Mouse (Mus musculus) cerebellum, adult 9-10 months (tissue): ENCODE data around the gene Map3k14.
"Not testable (repeated sequence)": the region's sequence is repeated elsewhere in the genome, so short reads cannot be mapped to it uniquely, and the experiment has no call there.

Source experiments
- DNase-seq: peaks from one replicate; pipeline ENCODE4 v3.0.0; 2022

The Map3k14 gene

DNA sequence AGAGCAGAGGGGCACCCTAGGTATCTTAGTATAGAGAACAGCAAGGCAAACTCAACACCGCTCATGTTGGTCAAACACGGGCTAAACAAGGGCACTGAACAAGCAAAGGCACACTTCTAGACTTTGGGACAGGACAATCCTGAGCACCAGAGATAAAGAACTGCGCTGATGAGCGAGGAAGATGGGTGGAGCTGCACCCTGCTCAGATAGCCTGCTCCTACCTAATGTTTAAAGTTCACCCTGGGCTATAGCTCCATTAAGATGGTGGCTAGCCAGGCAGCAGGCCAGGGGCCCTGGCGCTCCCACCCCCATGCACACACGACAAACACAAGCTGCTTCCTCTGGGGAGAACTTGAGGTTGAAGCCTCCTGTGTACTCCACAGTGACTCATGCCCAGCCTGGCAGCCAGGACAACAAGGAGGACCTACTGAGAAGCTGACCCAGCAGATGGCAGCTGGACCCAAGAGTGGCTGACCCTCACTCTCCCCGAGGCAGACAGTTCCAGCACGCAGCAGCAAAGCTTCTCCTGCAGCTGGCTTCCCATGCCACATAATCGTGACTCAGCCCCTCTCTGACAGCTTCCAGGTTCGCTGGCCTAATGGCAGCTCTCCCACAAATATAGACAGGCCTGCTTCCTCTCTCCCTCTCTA is 21.1 kb downstream of the Map3k14 start:
- DNase-seq: peak; percentile 59

GRCm38 (mm10) chr11:103244856-103245255 is 22.4 kb downstream of the Map3k14 start:
- DNase-seq: peak; percentile 70

GRCm38 (mm10) chr11:103240740-103241139 is 26.5 kb downstream of the Map3k14 start:
- DNase-seq: no peak

- no peak for DNase-seq
These were observed 29.5 kb downstream of the Map3k14 start for GRCm38 (mm10) chr11:103237757-103238156.

- no peak for DNase-seq
These were observed 30.4 kb downstream of the Map3k14 start for GRCm38 (mm10) chr11:103236903-103237302.

GRCm38 (mm10) chr11:103236431-103236830 is 30.8 kb downstream of the Map3k14 start:
- DNase-seq: no peak

DNA sequence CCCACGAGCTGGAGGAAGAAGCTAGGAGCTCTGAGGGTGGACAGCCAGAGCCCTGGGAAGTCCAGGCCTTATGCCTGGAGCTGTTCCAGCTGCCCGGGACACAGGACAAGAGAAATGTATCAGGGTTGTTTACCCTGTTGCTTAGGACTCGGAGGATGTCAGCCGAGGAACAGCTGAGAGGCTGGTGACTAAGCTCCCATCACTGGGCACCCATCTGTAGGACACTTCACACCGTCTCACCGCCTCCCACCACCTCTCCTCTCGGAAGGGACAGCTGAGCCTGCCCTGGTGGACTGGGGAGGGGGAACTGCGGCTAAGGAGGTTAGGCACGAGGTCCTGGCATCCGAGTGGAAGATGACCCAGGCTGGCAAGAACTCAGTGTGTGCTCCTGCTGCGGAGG is 31.6 kb downstream of the Map3k14 start:
- no peak for DNase-seq

GRCm38 (mm10) chr11:103234447-103234846 is 32.8 kb downstream of the Map3k14 start:
- DNase-seq: no peak

DNA sequence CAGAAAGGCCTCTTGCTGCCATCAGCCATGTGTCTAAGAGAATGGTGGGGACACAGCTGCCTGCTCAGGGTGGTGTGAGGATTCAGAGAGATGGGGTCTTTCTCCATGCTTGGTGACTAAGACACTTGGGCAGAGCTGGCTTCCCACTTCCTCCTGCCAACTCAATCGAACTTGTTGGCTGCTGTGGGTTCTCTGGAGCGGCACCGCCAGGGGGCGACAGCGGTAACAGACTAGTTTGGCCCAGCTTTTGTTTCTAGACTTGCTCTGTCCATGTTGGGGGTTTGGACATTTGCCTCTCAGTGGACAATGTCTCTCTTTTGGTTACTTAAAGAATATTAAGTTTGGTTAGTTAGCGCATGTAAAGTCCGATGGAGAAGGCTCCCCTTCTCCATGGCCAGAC is 34.3 kb downstream of the Map3k14 start:
- DNase-seq: peak; percentile 83

DNA sequence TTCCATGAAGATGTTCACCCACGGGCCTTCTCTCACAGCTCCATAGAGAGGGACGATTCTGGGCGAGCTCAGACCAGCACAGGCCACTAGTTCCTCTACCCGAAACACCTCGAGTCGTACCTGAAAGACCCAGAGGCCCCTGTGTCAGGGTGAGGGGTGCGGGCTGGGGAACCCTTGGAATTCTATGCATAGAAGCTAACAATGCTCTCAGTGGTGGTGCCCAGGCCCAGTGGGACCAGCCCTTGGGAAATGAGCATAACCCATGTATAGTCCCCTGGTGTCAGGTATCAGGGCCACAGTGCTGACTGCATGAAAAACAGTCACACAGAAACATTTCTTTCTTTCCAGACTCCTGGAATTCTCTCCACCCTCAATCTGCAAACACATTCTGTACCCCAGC is 35.9 kb downstream of the Map3k14 start:
- no peak for DNase-seq

DNA sequence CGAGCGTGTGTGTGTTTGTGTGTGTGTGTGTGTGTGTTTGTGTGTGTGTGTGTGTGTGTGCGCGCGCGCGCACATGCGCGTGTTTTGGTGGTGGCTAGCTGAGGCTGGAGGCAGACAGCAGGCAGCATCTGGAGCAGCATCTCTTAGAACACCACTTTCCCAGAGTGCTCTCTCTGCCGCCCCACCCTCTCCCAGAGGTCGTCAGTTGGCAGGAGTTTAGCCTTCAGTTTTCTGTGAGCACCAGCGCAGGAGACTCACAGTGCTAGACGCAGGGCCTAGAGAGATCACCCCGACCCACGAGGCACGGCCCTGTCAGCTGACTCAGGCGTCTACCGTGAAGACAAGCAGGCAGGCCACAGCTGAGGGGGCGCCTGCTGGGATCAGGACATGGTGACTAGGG is 36.6 kb downstream of the Map3k14 start:
- no peak for DNase-seq

- no peak for DNase-seq
These were observed 37.7 kb downstream of the Map3k14 start for GRCm38 (mm10) chr11:103229608-103230007.

GRCm38 (mm10) chr11:103223951-103224456 is 43.3 kb downstream of the Map3k14 start:
- no peak for DNase-seq

DNA sequence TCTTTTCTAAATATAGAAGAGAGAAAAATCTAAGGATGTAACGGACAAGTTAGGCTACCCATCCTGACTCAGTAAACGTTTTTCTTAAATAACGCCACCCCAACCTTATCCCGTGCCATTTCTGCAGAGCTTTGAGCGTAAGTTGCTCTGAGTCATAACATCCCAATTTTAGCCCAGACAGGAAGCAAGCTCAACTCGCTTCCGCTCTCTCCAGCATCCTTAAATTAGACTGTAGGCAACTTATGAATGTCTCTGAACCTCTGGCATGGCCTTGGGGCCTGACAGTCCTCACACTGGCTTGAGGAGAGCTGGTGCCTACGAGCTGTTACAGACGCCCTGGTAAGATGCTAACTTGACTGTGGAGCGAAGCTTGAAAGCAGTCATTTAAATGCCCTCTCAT is 43.8 kb downstream of the Map3k14 start:
- DNase-seq: no peak

GRCm38 (mm10) chr11:103222718-103223117 is 44.6 kb downstream of the Map3k14 start:
- DNase-seq: not testable (repeated sequence)

DNA sequence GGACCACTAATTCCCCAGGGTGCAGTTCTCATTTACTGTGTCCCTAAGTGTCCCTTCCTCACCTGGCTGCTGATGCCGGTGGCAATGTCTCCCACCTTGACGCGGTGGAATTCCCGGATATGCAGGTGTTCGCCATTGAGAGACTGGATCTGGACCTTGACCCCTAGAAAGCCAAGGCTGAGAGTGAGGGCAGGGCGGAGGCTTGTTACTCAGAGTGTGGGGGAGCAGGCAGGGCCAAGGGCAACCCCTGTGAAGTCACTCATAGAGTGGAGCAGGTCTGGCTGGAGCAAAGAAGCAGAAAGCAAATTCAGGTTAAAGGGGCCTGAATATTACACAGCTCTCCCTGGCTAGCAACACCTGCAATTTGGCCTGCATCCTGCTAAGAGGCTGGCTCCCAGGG is 45.8 kb downstream of the Map3k14 start:
- DNase-seq: no peak

- DNase-seq: peak; percentile 38
These were observed 47.3 kb downstream of the Map3k14 start for GRCm38 (mm10) chr11:103219995-103220394.

DNA sequence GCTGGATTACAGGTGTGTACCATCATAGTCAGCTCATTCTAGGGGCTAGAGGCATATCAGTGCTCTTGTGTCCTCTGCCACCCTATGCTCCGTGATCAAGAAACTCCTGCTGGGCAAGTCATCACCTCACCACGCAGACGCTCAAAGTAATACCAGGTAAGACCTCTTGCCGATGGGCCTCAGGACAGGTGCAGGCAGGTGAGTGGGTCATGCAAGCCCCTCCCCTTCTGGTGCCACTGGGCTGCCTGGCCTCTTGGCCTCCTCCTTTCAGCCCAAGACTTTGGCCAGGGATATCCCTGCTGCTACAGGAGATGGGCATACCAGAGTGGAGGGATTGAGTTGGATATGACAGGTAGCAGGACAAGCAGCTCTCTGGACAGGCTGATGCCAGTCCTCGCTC is 48.0 kb downstream of the Map3k14 start:
- DNase-seq: peak; percentile 48

GRCm38 (mm10) chr11:103218517-103218901 is 48.8 kb downstream of the Map3k14 start:
- no peak for DNase-seq

GRCm38 (mm10) chr11:103217790-103218516 is 49.3 kb downstream of the Map3k14 start, which contains the start of gene Spata32:
Gene Spata32 (minus strand): TSS chr11:103218432.
- DNase-seq: peak; percentile 86

- DNase-seq: no peak
These were observed 51.9 kb downstream of the Map3k14 start for GRCm38 (mm10) chr11:103215355-103215754.

DNA sequence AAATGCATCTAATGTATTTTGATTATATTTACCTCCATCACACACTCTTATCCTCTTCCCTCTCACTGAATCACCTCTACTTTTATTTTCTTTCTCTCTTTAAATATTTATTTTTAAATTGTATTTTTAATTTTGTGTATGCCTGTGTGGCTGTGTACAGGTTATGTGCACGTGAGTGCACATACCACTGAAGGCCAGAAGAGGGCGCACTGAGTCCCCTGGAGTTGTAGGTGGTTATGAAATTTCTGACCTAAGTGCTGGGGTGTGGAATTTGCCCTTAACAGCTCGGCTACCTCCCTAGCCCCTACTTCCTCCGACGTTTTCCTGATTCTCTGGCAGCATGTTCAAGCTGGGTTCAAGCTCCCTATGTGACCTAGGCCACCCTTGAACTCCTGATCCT is 53.6 kb downstream of the Map3k14 start:
- DNase-seq: no peak

GRCm38 (mm10) chr11:103210291-103210690 is 57.0 kb downstream of the Map3k14 start:
- no peak for DNase-seq

DNA sequence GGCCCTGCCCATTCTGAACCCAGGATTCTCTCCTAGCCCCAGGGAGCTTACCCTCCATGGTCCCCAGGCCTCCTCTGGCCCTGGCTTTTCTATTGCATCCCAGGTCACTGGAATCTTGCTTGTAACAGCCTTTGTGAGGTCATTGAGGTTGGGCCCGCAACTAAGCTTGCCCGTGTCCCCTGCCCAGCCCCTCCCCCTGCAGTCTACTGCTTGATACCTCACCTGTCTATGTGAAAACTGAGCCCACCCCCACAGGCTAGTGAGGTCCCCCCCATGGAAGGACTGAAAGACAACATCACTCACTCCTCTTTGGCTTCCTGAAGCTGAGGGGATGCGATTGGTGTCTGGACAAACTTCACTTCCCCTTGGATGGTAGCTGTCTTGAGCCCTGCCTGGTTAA is 58.8 kb downstream of the Map3k14 start, which contains the start of gene 1700023F06Rik:
TSS of gene 1700023F06Rik (minus strand) at position 101 of the 400 bp plus-strand sequence.
- DNase-seq: no peak
